Mouse (Mus musculus) olfactory bulb, adult 2 months (tissue): ENCODE measurements around the gene Cxadr.

Experiments
- CTCF ChIP-seq: fragments of 200-500 bp; IDR thresholded peaks from 2 replicates; pipeline ENCODE4 v1.5.1; 2012; ENCODE audit warnings: low read depth, mild to moderate bottlenecking, low read length, moderate library complexity; ENCODE audit not compliant: insufficient read depth
- POLR2A ChIP-seq: fragments of 200-500 bp; IDR thresholded peaks from 2 replicates; pipeline ENCODE4 v1.6.1; 2012; ENCODE audit warnings: mild to moderate bottlenecking, low read depth, low read length, moderate library complexity; ENCODE audit not compliant: insufficient read depth

DNA sequence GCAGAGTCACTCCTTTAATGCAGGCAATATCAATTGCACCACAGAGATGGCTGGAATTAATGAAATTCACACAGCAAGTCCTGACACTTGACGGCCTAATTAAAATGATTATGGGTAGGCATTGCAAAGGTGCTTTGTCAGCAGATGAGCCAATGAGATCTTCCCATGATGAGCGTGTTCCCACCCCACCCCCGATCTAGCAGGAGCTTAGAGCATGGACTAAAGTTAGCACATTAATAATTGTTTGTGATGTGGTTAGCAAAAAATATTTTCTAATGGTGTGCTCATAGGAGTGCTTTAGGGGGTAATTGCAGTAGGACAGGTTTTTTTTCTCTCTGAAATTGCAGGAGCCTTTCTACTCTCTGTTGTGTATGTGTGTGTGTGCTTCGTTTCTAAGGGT is 87.8 kb downstream of the Cxadr start:
- TF ChIP-seq CTCF (no peak), POLR2A (no peak)
